Mouse (Mus musculus) forebrain, embryonic 14.5 days (tissue): ENCODE results near the gene Cntnap5c. TPM values are rescaled to one million over a fixed set of nuclear protein-coding genes. Genes with fewer than 3 reads are reported as not detected.
"Not testable (repeated sequence)": the region's sequence is repeated elsewhere in the genome, so short reads cannot be mapped to it uniquely, and the experiment has no call there.

ENCODE experiments used
- ATAC-seq: fragments of 200-750 bp; cut with Nextera tagmentation; 2 replicates; pipeline ENCODE4 v1.8.0; 2017; ENCODE audit warnings: mild to moderate bottlenecking, moderate library complexity
- DNase-seq: peaks from one replicate; pipeline ENCODE4 v3.0.0-alpha.2; 2015; ENCODE audit warnings: low spot score
- H3K27ac ChIP-seq: fragments of 300-500 bp; sonication (generic); 2 replicates; pipeline ENCODE4 v1.5.1; 2014; ENCODE audit warnings: low read depth, mild to moderate bottlenecking, control low read depth, low read length, moderate library complexity
- H3K27me3 ChIP-seq: fragments of 300-500 bp; sonication (generic); replicated peaks from 2 replicates; pipeline ENCODE4 v1.6.1; 2014; ENCODE audit warnings: low read length, control low read depth, mixed read lengths; ENCODE audit not compliant: control insufficient read depth, insufficient read depth
- H3K36me3 ChIP-seq: fragments of 300-500 bp; sonication (generic); 2 replicates; pipeline ENCODE4 v1.6.1; 2014; ENCODE audit warnings: low read length, control low read depth; ENCODE audit not compliant: control insufficient read depth, insufficient read depth
- H3K4me1 ChIP-seq: fragments of 300-500 bp; sonication (generic); 2 replicates; pipeline ENCODE4 v1.6.1; 2014; ENCODE audit warnings: antibody characterized with exemption, low read length, control low read depth; ENCODE audit not compliant: control insufficient read depth, insufficient read depth
- H3K4me2 ChIP-seq: fragments of 300-500 bp; sonication (generic); 2 replicates; pipeline ENCODE4 v1.6.1; 2014; ENCODE audit warnings: mild to moderate bottlenecking, control low read depth, low read length
- H3K4me3 ChIP-seq: fragments of 300-500 bp; sonication (generic); 2 replicates; pipeline ENCODE4 v1.5.1; 2014; ENCODE audit warnings: low read depth, low read length, control low read depth
- H3K9ac ChIP-seq: fragments of 300-500 bp; sonication (generic); 2 replicates; pipeline ENCODE4 v1.6.1; 2014; ENCODE audit warnings: mild to moderate bottlenecking, low read length, control low read depth, moderate library complexity
- H3K9me3 ChIP-seq: fragments of 300-500 bp; sonication (generic); replicated peaks from 2 replicates; pipeline ENCODE4 v1.6.1; 2016; ENCODE audit warnings: low read length, control low read depth, mixed read lengths; ENCODE audit not compliant: control insufficient read depth
- WGBS: fragments of 180-500 bp; shearing (Covaris S2); extraction: QIAGEN DNeasy Blood & Tissue Kit; methylation state at CpG from one replicate; pipeline ENCODE4 v1.1.7; 2014; 5-methylcytosine and 5-hydroxymethylcytosine counted together
- polyA plus RNA-seq: library from polyadenylated mRNA; unstranded; fragments of >200 nt; fragmentation: Nextera tagmentation; extraction: Ambion mirVana; gene quantifications from 2 replicates; pipeline ENCODE4 v1.2.1, GENCODE M21; 2014

Cntnap5c gene
- polyA plus RNA-seq, 1 experiment from 2014 or later, result 0.60 TPM

DNA sequence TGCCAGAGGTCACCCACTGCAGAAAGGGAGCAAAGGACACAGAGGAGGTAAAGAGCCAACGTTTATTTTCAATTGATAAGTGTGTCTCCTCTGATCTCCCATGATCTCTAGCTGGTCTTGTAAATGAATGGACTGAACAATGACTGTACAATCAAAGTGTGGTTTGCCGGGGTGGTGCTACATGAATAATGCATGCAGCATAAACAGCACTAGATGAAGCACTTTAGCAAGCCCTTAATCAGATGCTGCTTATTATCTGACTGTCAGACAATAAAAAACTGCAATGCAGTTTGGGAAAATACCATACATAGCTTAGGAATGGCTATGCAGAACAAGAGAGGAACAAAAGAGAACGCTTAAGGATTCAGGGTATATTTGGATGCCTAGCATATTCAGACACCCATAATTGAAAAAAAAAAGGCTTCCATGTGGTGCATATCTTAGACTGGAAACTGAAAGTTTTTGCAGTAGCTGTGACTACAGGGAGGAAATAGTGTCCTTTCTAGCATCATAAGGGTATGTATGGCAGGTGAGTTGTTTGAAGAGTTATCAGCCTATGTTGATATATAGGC lies 30.1 kb downstream of the Cntnap5c start:
- no peaks in the 10 kb centered on the region for H3K27me3 ChIP-seq
- H3K4me3 ChIP-seq, result no peak overlapping the region
- no peaks in the 10 kb centered on the region for H3K9me3 ChIP-seq
- H3K4me1 ChIP-seq, result no peaks in the 10 kb centered on the region
- ATAC-seq (peak; percentile 89), DNase-seq (peak; percentile 63)
- 26% methylated on average over 3 of the region's 3 CpGs for WGBS
- no peak overlapping the region for H3K4me2 ChIP-seq
- H3K9ac ChIP-seq, result no peak overlapping the region
- H3K36me3 ChIP-seq, result no peaks in the 10 kb centered on the region
- H3K27ac ChIP-seq, result no peak overlapping the region

DNA sequence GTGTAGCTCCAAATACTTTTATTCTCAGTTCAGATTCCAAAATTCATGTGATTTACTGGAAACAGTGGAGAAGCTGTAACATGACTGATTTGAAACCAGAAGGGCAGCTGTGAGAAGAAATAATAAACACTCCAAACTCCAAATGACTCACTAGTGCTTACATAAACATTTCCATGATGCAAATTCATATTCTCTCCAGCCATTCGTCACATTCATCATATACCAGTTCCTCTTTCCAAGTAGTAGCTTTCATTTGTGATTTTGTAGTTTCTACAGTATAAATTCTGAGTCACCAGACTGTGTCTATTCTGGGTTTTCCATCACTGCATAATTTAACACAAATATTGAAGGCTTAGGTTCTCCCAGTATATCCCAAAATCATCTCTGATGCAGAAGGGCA lies 31.8 kb downstream of the Cntnap5c start:
- DNase-seq, result no peak
- WGBS, result 84% methylated on average over 1 of the region's 1 CpGs

GRCm38 (mm10) chr17:57837090-57837971 lies 68.0 kb downstream of the Cntnap5c start:
- ATAC-seq (peak; percentile 62), DNase-seq (peak; percentile 29)
- Histone ChIP-seq H3K9ac (no peak overlapping the region), H3K4me3 (no peak overlapping the region), H3K36me3 (no peaks in the 10 kb centered on the region), H3K27me3 (no peaks in the 10 kb centered on the region), H3K4me1 (no peaks in the 10 kb centered on the region), H3K9me3 (no peaks in the 10 kb centered on the region), H3K4me2 (no peak overlapping the region), H3K27ac (no peak overlapping the region)

More for the DNA sequence above, 31.8 kb downstream of the Cntnap5c start:
- H3K27me3 ChIP-seq, result no peaks in the 10 kb centered on the region
- H3K27ac ChIP-seq, result no peak overlapping the region
- H3K4me2 ChIP-seq, result no peak overlapping the region
- no peaks in the 10 kb centered on the region for H3K9me3 ChIP-seq
- H3K36me3 ChIP-seq, result no peaks in the 10 kb centered on the region
- H3K4me3 ChIP-seq, result no peak overlapping the region
- ATAC-seq, result no peak
- H3K4me1 ChIP-seq, result no peaks in the 10 kb centered on the region
- H3K9ac ChIP-seq, result no peak overlapping the region

GRCm38 (mm10) chr17:57855811-57856210 lies 86.4 kb downstream of the Cntnap5c start:
- not testable (repeated sequence) for ATAC-seq, H3K27me3 ChIP-seq, H3K36me3 ChIP-seq, H3K4me3 ChIP-seq, H3K9ac ChIP-seq, DNase-seq, H3K9me3 ChIP-seq, H3K27ac ChIP-seq, H3K4me1 ChIP-seq, H3K4me2 ChIP-seq
- WGBS, result no CpG with 5 or more reads among the region's 4 CpGs

DNA sequence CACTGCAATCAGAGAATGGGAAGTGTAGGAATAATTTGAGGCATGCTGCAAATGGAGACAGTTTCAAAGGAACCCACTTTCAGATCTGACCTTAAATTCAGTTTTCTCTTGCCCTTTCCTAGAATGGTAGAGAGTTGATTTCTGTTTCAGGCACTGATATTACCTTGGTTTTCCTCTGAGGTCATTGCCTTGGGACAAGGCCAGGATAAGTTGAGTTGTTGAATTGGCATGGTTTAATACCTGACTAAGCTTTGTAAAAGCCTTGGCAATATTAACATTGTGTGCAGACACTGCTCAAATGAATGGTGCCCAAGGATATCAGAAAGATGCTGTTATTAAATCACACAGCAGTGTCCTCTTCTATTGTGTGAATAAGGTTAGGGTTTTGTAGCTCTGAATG lies 96.6 kb downstream of the Cntnap5c start:
- ATAC-seq, result no peak
- H3K27ac ChIP-seq, result no peak overlapping the region
- no peak overlapping the region for H3K9ac ChIP-seq
- H3K4me1 ChIP-seq, result no peaks in the 10 kb centered on the region
- H3K9me3 ChIP-seq, result no peaks in the 10 kb centered on the region
- H3K36me3 ChIP-seq, result no peaks in the 10 kb centered on the region
- H3K27me3 ChIP-seq, result no peaks in the 10 kb centered on the region
- no peak overlapping the region for H3K4me2 ChIP-seq
- no peak for DNase-seq
- no peak overlapping the region for H3K4me3 ChIP-seq

DNA sequence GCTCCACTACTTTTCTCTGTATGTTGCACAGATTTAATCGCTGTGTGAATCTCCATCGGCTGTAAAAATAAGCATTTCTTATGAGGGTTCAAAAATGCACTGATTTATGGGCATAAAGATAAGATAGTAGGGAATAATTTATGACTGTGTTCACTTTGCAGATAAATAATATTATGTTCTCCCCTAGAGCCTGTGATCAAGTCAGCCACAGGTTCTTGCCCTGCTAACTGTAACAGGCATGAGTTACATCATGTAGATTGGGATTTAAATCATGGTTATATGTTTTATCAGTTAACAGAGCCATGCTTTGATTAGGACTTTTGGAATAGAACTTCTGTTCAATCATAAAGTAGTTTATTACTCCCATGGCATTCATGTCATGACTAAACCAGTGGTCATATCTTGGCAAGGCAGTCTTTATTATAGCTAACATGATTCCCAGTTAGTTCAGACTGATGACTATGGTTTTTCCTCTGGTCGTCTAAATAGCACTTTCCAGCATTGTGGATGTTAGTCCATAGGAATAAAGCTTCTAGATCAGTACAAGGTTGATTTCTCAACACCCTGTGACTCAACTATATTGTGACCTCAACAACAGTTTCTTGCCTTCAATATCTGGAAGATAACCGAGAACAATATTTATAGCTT lies 118.5 kb downstream of the Cntnap5c start:
- no peak for DNase-seq
- no peaks in the 10 kb centered on the region for H3K4me1 ChIP-seq
- H3K9me3 ChIP-seq, result no peaks in the 10 kb centered on the region
- H3K4me2 ChIP-seq, result no peak overlapping the region
- 88% methylated on average over 4 of the region's 4 CpGs for WGBS
- no peak overlapping the region for H3K9ac ChIP-seq
- no peak overlapping the region for H3K4me3 ChIP-seq
- no peak overlapping the region for H3K27ac ChIP-seq
- no peaks in the 10 kb centered on the region for H3K36me3 ChIP-seq
- H3K27me3 ChIP-seq, result no peaks in the 10 kb centered on the region
- no peak for ATAC-seq

- Histone ChIP-seq H3K27ac (no peak overlapping the region), H3K4me2 (no peak overlapping the region), H3K27me3 (no peaks in the 10 kb centered on the region), H3K4me1 (no peaks in the 10 kb centered on the region), H3K36me3 (no peaks in the 10 kb centered on the region), H3K9me3 (no peaks in the 10 kb centered on the region), H3K9ac (no peak overlapping the region), H3K4me3 (no peak overlapping the region)
- no peak for ATAC-seq
- DNase-seq, result no peak
Observed at GRCm38 (mm10) chr17:57911770-57912293, 142.5 kb downstream of the Cntnap5c start.

- Histone ChIP-seq H3K27me3 (no peaks in the 10 kb centered on the region), H3K27ac (no peak overlapping the region), H3K4me2 (no peak overlapping the region), H3K4me3 (no peak overlapping the region), H3K36me3 (no peaks in the 10 kb centered on the region), H3K9me3 (no peaks in the 10 kb centered on the region), H3K4me1 (no peaks in the 10 kb centered on the region), H3K9ac (no peak overlapping the region)
- 87% methylated on average over 3 of the region's 3 CpGs for WGBS
- no peak for ATAC-seq
- DNase-seq, result no peak
Observed at GRCm38 (mm10) chr17:57984230-57984629, 214.9 kb downstream of the Cntnap5c start.

DNA sequence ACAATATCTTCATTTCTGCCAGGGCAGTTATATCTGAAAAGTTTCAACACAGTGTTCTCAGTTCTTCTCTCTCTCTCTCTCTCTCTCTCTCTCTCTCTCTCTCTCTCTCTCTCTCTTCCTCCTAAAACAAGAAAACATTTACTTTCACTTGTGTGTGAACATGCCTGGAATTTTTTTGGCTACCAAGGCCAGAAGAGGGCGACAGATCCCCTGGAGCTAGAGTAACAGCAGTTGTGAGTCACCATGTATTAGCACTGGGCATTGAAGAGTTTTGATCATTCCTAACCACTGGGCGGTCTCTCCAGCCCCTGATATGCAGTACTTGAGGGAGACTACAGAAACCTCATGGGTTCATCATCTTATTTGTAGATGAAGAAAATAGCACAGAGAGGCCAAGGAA lies 219.1 kb downstream of the Cntnap5c start:
- H3K27ac ChIP-seq, result no peak overlapping the region
- H3K36me3 ChIP-seq, result no peaks in the 10 kb centered on the region
- WGBS, result 43% methylated on average over 2 of the region's 2 CpGs
- no peak overlapping the region for H3K9ac ChIP-seq
- H3K27me3 ChIP-seq, result no peaks in the 10 kb centered on the region
- DNase-seq, result peak; percentile 19
- no peaks in the 10 kb centered on the region for H3K4me1 ChIP-seq
- no peak overlapping the region for H3K4me2 ChIP-seq
- no peak for ATAC-seq
- no peaks in the 10 kb centered on the region for H3K9me3 ChIP-seq
- no peak overlapping the region for H3K4me3 ChIP-seq
